Mouse (Mus musculus): Measurements from ENCODE around the gene Ptger1.

Ptger1 gene

DNA sequence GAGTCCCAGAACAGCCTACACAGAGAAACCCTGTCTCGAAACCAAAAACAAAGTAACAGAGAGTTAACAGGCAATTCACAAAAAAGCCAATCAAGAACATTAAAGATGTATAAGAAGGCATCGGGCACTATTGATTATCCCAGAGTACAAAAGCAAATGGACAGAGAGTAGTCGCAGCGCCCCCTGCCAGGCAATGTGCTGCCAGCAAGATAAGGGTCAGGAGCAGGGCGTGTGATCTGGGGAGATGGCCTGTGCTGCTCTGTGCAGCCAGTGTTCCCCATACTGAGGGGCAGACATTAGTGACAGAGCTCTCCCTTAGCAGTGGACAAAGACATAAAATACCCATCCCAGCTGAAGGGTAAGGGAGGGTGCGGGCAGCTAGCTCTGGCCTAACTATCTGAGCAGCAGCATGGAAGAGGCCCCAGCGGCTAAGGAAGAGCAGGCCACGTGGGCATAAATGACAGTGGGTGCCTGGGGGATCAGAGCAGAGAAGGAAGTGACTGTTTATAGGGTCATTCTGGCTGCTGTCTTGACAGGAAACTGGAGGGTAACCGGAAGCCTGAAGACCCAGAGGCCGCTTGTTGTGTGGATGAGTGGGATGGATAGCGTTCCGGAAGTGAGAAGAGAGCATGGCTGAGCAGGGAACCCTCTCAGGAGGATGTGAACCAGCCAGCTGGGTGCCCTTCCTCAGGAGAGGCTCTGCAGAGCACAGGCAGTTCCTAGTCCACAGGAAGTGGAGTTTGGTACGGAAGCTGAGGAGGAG is 9.8 kb upstream of the Ptger1 start:
- DNase-seq: peak; percentile 58

DNA sequence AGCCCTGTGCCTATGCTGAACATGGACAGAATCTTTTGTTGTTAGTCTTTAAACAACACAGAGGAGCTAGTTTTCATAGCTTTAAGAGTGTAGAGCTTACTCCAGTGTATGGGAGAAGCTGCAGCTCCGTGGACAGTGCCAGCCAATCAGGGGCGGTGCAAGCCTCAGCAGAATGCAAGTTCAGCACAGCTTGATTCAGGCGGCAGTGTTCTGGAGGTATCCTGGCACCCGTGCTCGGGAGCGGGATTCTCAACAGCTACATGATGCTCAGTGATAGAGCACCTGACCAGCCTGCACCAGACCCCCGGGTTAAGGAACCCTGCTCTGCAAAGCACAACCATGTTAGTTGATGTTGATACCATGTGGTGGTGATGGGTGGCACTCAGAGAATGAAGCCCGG is 5.9 kb upstream of the Ptger1 start:
- DNase-seq: no peak

DNA sequence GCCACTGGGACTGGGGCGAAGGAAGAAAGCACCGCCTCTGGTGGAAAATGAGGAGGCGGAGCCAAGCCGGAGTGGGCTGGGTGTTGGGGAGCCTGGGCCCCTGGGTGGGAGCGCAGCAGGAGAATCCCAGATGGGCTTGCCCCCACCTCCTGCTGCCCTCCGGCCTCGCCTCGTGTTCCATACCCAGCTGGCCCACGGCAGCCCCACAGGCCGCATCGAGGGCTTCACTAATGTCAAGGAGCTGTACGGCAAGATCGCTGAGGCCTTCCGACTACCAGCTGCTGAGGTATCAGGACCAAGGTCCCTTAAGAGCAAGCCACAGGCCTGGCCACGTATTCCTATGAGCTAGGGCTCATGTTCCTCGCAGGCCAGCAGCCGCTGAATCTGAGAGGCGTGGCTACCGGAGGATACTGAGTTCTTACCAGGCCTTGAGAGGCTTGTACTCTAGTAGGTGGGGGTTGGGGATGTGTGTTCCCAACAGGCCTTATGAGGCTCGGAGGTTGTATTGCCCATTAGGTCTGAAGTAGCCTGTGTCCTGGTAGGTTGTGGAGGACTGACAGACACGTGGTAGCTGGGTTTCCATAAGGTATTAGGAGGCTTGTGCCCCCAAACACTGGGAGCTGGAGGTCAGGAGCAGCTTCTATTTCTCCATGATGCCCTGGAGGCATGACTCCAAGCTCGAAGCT is 5.3 kb upstream of the Ptger1 start:
- peak; percentile 66 for DNase-seq

DNA sequence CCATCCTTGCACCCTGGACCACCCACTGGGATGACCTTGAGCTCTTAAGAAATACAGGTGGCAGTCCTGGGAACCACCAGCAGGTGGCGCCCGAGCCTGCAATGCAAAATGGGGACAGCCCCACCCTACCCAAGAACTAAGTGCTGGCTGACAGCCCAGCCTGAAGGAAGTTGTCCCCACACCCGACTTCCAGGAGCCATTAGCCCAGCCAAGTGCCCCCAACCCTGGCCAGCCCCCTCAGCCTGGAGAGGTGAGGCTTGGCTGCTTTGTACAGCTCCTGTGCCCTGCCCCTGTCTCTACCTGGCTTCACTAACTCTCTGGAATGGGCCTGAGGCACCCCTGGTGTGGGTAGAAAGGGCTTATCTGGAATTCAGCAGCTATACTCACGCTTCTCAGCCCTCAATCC is 4.1 kb upstream of the Ptger1 start:
- DNase-seq: peak; percentile 97

DNA sequence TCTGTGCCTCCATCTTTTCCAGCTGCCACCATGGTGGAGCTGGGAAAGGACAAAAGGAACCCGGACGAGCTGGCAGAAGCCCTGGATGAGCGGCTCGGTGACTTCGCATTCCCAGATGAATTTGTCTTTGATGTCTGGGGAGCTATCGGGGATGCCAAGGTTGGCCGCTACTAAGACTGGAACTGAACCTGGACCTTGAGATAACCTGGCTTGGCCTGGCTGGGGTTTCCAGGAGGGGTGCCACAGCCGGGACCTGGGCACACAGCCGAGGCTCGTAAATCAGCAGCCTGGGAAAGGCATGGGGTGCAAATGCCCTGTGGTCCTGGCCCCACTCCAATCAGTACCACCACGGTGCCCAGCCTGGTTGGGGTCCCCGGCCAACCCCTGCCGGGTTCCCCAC is 2.4 kb upstream of the Ptger1 start:
- DNase-seq: peak; percentile 51

DNA sequence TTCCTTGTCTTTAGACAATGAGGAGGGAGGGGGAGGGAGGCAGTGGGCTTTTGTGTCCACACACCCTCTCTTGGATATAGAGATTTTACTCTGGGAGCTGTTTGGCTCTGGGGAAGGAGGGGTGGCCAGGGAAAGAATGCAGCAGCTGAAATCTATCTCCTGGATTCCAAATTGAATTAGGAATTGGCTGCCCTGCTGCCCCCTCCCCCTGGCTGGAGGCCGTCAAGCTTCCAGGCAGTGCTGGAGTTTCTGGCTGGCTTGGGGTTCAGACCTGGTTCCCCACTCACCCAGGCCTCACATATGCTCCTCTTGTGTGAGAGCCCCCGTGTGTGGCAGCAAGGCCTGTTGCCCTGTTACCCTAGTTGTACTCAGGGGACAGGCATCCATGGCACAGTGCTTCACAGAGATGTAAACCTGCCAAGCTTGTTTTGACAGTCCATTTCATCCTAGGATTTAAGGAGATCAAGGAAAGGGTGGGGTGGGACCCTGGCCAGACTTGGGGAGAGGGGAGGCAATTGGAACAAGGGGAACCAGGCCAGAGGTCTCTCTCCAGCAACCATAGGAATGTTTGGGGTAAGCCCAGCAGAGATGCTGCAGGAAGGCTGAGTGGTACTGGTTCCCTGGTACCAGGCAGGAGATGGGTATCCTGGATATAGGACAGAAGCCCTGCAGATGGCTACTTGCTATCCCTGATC is 1.4 kb upstream of the Ptger1 start:
- DNase-seq: peak; percentile 84

DNA sequence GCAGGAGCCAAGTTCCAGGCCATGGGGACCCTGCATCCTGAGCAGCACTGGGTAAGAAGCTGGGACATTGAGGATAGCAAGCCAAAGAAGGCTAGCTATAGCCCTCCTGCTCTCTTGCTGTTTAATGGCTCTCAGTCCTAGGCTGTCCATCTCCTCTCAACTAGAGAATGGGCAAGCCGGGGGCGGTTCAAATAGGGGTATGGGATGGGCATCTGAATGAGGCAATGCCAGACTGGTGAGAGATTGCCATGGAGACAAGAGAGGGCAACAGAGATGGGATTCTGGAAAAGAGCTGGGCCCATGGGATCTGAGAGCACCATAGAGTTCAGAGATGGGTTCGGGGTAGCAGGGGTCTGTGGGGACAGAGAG is 372 bp downstream of the Ptger1 start:
- DNase-seq: no peak

DNA sequence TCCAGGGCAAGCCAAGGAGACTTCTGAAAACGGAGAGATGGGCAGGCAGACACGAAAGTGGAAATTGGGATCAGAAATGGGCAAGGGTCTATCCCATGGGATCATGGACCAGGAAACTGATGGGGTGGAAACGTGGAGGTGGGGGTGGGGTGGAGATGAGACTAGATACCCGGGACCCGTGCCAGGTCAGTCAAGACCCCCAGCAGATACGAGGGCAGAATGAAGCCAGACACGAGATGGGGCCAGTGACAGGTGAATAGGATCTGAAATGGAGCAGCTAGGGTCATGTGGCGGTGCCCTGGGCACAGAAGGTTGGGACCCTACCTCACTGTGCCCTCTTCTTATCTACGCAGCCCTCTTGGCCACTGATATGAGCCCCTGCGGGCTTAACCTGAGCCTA is 1.0 kb downstream of the Ptger1 start:
- DNase-seq: peak; percentile 38

DNA sequence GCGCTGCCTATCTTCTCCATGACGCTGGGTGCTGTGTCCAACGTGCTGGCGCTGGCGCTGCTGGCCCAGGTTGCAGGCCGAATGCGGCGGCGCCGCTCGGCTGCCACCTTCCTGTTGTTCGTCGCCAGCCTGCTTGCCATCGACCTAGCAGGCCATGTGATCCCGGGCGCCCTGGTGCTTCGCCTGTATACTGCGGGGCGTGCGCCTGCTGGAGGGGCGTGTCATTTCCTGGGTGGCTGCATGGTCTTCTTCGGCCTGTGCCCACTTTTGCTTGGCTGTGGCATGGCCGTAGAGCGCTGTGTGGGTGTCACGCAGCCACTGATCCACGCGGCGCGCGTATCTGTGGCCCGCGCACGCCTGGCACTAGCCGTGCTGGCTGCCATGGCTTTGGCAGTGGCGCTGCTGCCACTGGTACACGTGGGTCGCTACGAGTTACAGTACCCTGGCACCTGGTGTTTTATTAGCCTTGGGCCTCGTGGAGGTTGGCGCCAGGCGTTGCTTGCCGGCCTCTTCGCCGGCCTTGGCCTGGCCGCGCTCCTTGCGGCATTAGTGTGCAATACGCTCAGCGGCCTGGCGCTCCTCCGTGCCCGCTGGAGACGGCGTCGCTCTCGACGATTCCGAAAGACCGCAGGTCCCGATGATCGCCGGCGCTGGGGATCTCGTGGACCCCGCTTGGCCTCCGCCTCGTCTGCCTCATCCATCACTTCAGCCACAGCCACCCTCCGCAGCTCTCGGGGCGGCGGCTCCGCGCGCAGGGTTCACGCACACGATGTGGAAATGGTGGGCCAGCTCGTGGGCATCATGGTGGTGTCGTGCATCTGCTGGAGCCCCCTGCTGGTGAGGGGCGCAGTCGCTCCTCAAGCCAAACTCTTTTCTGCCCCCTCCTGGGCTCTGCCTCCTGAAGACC is 1.8 kb downstream of the Ptger1 start:
- DNase-seq: peak; percentile 85

DNA sequence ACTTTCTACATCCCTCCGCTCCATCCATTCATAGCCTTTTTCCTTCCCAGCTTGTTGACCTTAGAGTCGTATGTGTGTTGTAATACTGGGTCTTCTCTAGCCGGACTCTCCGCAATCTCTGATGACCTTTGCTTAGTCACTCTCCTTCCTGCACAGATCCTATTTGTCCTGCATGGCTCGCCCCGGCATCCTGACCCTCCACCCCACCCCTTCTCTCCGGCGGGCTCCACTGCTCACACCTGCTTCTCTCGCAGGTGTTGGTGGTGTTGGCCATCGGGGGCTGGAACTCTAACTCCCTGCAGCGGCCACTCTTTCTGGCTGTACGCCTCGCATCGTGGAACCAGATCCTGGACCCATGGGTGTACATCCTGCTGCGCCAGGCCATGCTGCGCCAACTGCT is 2.5 kb downstream of the Ptger1 start:
- peak; percentile 42 for DNase-seq

DNA sequence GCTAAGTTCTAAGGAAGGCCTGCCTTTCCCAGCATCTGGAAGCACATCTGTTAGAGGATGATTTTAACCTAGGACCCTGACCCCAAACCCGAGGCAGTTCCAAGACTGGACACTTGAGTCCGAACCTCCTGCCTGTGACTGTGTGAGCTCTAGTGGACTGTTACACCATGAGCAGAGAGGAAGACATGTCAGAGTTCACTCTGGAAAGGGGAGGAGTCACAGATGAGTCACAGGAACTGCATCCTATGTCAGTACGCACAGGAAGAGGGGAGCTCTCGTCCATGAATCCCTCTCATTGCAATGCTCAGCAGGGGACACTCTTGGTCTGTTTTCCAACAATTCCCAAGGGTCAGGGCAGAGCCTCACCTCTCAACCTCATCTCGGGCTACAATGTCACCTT is 6.5 kb downstream of the Ptger1 start:
- no peak for DNase-seq

DNA sequence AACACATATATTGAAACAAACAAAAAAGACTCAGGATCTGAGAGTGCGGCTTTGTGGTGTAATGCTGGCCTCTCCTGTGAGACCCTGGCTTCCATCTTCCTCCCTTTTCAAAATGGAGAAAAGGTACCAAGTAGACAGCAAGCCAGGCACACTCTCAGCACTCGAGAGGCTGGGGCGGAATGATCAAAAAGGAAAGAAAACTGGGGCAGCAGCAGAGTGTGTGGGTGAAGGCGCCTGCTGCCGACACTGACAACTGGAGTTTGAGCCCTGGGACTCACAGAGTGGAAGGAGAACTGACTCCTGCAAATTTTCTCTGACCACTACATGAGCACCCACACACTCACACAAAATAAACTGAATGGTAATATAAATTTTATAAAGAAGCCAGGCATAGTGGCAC is 8.0 kb downstream of the Ptger1 start:
- no peak for DNase-seq

DNA sequence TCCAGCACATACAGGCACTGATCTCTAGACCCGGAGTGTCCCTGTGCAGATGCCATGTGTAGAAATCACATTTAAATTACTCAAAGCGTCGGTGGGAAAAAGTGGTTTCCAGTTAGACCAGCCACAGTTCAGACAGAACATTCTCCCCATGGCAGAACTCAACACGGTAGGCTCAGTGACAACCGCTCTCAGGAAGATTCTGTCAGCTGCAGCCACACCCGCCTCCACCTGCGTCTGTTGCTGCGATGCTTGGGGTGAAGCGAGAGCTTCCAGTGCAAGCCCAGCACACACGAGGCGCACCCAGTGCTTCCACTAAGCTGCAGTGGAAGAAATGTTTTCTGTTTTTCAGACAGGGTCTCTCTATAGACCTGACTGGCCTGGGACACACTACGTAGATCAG is 13.4 kb downstream of the Ptger1 start:
- no peak for DNase-seq

DNA sequence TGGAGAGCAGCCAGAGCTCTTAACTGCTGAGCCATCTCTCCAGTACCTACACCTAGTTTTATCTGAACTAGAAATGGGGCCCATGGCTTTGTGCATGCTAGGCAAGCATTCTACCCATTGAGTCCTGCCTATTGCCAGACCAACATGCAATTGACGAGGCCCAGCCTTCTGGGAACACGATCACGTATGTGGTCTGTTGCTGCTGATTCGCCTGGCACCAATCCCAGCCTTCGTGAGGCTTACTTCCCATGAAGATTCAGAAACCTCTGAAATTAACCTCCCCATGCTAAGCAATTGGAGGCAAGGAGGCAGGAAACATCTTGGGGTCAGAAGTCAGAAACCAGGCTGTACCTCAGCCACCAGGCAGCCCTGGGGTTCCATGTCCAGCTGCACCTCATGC is 14.1 kb downstream of the Ptger1 start:
- DNase-seq: no peak

DNA sequence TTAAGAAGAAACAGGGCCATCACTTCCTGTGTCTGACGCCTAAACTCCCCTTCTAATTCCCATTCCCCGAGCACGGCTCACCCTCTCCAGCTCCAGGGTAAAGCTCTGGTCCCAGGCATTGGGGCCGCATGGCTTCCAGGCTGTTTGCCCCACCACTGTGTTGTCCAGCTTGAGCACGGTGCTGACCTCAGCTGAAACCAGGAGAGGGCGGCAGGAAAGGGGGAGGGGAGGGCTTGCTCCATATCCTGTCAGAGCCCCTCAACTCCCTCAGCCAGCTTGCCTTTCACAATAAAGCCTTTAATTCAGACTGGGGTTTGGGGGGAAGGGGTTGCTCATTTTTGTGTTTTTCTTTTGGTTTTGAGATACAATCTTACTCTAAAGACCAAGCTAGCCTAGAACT is 14.6 kb downstream of the Ptger1 start:
- DNase-seq: peak; percentile 68

DNA sequence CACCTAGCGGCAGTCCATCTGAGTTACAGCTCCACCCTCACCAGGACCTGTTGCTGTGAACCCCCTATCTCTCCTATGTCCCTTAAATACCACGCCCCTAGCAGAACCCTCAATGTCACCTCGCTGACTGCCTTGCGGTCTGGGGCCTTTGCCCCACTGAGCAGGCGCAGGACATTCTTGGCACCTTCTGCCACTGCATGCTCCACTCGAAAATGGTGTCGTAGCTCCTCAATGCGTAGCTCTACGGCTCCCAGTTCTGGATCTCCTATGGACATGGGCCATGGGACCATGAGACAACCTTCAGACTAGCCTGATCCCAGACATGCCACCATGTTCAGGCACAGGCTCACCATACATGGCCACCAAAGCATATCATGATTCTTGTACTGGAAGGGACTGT is 18.0 kb downstream of the Ptger1 start:
- no peak for DNase-seq

DNA sequence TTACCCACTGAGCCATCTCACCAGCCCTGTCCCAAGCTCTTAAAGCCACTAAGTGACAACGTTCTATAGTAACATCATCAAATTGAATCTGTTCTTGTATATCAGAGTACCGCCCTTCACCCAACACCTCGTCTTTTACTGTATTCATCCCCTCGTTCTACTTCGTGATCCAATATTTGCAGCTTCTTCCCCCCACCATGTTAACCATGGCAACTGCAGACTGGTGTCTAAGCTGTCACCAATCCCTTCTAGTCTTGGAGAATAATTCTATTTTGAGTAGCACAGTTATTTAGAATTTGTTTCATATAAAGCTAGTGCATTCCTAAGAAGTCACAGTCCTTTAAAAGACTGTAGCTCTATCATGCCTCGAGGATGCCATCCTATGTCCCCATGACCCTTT is 22.8 kb downstream of the Ptger1 start:
- DNase-seq: no peak

DNA sequence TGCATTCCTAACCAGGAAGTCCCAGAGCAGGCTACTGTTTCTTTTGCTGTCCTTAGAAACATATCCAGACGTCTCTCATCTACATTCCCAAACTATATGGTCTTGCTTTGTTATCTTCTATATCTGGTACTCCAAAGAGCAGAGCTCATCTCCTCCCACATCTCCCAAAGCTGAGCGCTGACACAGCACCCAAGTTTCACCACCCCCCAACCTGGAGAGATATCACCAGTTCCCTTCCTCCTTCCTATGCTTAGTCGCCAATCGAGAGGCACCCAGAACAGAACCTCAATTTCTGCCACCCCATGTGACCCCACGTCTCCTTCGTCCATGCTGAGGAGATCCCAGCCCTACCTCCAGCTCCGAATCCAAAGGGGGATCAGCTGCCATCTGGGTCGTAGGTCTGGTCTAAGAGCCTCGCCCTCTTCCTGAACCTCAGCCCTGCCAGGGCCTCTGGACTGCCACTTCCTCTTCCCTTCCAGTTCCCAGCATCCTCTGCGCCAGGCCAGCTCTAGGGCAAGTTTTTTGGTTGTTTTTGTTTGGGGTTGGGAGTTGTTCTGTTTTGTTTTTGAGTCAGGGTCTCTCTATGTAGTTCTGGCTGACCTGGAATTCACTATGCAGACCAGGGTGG is 27.2 kb downstream of the Ptger1 start:
- peak; percentile 33 for DNase-seq

DNA sequence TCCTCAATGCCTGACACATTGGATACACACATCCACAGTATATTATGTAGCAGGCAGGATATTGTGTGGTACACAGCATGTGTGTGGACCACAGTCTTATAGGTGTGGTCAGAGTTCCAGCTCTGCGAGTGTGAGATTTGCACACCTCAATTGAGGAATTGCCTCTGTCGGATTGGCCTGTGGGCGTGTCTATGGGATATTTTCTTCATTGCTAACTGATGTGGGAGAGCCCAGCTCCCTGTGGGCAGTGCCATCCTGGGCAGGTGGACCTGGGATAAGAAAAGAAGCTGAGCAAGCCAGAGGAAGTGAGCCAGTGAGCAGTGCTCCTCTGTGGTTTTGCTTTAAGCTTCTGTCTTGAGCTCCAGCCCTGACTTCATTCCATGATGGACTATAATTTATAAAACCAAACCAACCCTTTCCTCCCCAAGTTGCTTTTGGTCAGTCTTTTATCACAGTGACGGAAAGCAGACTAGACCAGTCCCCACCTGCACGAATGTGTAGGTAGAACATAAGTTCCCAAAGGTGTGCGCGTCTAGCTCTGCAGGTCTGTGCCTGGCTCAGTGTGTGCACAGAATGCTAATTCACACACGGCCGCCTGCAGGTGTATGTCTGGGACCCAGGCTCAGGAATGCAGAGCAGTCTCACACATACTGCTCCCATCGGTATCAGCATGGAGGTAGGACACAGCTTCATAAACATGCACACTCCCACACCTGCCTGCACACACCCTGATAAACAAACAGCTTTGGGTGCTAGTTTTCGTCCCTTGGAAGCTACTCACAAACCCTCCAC is 28.1 kb downstream of the Ptger1 start:
- DNase-seq: peak; percentile 44

DNA sequence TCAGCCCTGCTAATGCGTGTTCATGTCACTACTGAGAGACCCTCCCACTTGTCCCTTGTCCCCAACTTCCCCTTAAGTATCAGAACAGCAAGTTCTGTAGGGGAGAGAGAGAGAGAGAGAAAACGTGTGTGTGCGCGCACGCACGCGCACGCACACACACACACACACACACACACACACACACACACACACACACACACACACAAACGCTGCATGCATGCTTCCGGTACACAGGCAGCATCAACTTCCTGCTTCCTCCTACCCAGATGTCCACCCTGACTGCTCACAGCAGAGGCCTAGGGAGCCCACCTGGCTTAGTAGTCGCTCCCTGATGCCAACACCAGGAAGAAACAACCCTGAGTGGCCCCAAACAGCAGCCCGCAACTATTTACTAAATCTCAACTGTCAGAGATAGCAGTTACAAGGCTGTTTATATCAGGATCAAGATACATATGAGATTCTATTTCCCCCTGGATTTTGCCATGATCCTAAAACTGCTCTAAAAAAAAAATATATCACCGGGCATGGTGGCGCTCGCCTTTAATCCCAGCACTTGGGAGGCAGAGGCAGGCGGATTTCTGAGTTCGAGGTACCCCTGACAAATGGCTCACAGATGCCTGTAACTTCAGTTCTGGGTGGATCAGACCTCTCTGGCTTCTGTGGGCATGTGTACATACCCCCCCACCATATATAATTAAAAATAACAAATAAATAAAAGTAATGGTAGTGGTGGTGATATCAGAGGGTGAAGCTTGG is 29.1 kb downstream of the Ptger1 start:
- peak; percentile 46 for DNase-seq
